Mouse (Mus musculus) Patski (cell line): ENCODE measurements around the gene Ufsp1. TPM values are rescaled to one million over a fixed set of nuclear protein-coding genes. Genes with fewer than 3 reads are reported as not detected.

Experiments used
- ATAC-seq: fragments of 100-300 bp; one replicate; pipeline ENCODE4 v1.8.0; 2021
- CTCF ChIA-PET: fragments of 350-600 bp; sonication (Branson Sonifier 250); formaldehyde crosslinking; loops from one replicate; lab custom pipeline; 2022; ENCODE audit warnings: inconsistent platforms; lab: Charles Lee
- POLR2A ChIA-PET: fragments of 350-600 bp; sonication (Branson Sonifier 250); formaldehyde crosslinking; loops from one replicate; lab custom pipeline; 2022; ENCODE audit warnings: antibody characterized with exemption, inconsistent platforms; lab: Charles Lee
- DNase-seq: peaks from one replicate; pipeline ENCODE4 v3.0.0-alpha.2; 2011; ENCODE audit warnings: low read depth, low spot score
- H3K27me3 ChIP-seq: fragments of 371-371 bp; one replicate; pipeline ENCODE4 v1.5.1; 2021
- CTCF ChIP-seq: fragments of 100-300 bp; IDR thresholded peaks from one replicate; pipeline ENCODE4 v1.5.1; 2021
- in situ Hi-C: fragments of 300-500 bp; cut with MboI; formaldehyde crosslinking; loops from 3 replicates; pipeline ENCODE4 v1.11.1; 2018; ENCODE audit warnings: low pct_unique_long_range_greater_than_20kb, mixed read lengths
- polyA plus RNA-seq: library from polyadenylated mRNA; unstranded; gene quantifications from one replicate; pipeline ENCODE4 v1.2.3, GENCODE M21; 2021

The Ufsp1 gene
- polyA plus RNA-seq, 1 experiment from 2014 or later, result 13.0 TPM

DNA sequence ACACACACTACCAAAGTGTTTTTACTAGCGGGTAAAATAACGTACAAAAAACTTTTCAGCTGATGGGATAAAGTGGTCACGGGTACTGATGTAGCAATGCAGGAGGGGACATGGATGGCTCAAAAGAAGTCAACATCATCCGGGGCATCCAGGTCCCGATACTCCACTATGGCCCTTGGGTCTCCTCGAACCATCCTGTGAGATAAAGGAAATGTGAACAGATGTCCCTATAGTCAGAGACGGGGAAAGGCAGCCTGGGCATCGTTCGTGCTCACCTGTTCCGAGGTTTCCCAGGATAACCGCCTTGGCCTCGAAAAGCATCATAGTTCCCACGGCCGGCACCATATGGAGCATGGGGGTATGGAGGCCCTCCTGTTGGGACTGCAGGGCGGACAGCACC is 1.3 kb downstream of the Ufsp1 start:
- ChIA-PET CTCF (interaction anchor here (1.3 to 1.8 kb wide), 2 partner anchors 9 to 206 kb away, joined by 3 to 7 read pairs; no protein-coding TSS in a partner anchor), POLR2A (interaction anchor here (4.7 kb wide), 1 partner anchor 9 kb away, joined by 34 read pairs; the partner anchor contains the start of gene Srrt)
- DNase-seq, result no peak
- no peak for ATAC-seq
- in situ Hi-C loops, result no loop called here
- no peaks in the 10 kb centered on the region for H3K27me3 ChIP-seq
- TF ChIP-seq CTCF, result no peak

DNA sequence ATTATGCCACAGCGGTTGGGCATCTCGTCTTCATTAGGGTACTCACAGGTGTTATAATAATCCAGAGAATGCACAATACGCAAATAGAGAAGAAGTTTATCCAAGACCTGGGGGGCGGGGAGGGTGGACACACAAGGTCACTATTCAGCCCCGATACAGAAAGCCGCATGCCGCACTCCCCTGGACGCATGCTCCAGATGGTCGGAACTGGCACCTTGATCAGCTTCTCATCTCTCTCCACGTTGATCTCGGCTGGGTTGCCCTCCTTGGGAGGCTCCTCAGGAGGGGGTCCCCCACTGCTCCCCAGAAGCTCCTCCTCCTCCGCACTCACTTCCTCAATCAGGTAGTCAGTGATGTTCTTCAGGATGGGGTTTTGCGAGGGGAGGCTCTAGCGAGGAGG is 2.7 kb downstream of the Ufsp1 start:
- in situ Hi-C loops, result no loop called here
- no peak for ATAC-seq
- no peak for TF ChIP-seq CTCF
- no peaks in the 10 kb centered on the region for H3K27me3 ChIP-seq
- ChIA-PET CTCF (no interaction called here), POLR2A (interaction anchor here (1.3 to 4.7 kb wide), 2 partner anchors 8 to 9 kb away, joined by 4 to 34 read pairs; partner anchors contain the start of gene Srrt)
- no peak for DNase-seq

DNA sequence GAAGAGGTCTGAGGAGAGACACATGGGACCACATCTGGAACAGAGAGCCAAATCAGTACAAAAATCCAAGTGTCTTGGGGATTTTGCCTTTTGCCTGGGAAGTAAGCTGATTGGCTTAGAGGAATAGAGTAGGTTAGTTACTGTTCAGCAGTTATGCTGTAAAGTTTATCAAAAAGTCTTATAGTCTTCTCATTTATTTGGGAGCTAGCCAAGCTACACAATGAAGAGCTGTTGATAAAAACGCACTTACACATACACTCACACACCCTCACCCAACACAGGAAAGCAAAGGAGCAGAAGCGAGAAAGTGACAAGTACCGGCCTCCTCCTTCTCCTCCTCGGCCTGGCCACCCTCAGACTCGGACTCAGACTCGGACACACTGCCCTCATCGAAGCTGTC is 4.8 kb downstream of the Ufsp1 start:
- CTCF ChIA-PET, result no interaction called here
- POLR2A ChIA-PET, result no interaction called here
- ATAC-seq (no peak), DNase-seq (no peak)
- in situ Hi-C loops, result no loop called here
- no peaks in the 10 kb centered on the region for H3K27me3 ChIP-seq
- no peak for TF ChIP-seq CTCF

DNA sequence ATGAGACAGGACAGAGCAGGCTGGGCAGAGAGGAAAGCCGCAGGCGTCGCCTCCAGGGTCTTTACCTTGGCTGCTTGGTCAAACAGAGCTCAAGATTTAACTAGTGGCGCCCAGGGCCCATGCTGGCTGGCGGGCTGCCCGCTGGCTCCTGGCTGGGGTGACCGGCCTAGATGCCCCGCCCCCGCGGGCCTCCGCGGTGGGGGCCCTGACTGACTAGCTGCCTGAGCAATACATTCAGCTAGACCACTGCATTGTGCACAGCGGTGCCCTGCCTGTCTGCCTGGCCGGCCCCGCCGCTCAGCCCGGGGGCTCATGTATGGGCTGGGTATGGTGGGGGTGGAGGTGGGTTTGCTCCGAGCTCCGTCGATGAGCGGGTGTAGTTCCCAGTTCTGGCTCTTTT is 6.8 kb downstream of the Ufsp1 start:
- H3K27me3 ChIP-seq, result no peaks in the 10 kb centered on the region
- CTCF ChIA-PET, result no interaction called here
- POLR2A ChIA-PET, result no interaction called here
- ATAC-seq (no peak), DNase-seq (no peak)
- in situ Hi-C loops, result no loop called here
- no peak for TF ChIP-seq CTCF

DNA sequence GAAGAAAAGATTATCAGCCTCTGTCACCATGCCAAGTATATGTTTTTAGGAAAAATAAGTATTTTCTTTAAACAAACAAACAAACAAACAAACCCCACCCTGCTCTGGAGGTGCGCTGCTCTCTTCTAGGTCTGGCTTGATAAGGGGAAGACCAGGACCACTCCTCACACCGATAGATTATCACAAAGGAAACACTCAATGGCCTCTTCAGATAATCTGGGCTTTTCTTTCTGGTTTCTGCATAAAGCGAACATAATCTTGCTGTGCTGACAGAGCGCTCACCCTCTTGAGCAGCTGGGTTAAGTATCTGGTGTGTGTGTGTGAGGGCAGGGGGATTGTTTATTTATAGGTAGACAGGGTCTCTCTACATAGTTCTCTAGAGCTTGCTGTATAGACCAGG is 9.2 kb downstream of the Ufsp1 start:
- POLR2A ChIA-PET, result interaction anchor here (1.7 to 5.3 kb wide), 2 partner anchors 9 to 10 kb away, joined by 5 to 34 read pairs; partner anchors contain the start of genes Trip6 and Ufsp1
- DNase-seq (no peak), ATAC-seq (no peak)
- no peak for TF ChIP-seq CTCF
- in situ Hi-C loops, result no loop called here
- CTCF ChIA-PET, result interaction anchor here (0.7 kb wide), 1 partner anchor 223 kb away, joined by 4 read pairs; no protein-coding TSS in a partner anchor
- no peaks in the 10 kb centered on the region for H3K27me3 ChIP-seq

DNA sequence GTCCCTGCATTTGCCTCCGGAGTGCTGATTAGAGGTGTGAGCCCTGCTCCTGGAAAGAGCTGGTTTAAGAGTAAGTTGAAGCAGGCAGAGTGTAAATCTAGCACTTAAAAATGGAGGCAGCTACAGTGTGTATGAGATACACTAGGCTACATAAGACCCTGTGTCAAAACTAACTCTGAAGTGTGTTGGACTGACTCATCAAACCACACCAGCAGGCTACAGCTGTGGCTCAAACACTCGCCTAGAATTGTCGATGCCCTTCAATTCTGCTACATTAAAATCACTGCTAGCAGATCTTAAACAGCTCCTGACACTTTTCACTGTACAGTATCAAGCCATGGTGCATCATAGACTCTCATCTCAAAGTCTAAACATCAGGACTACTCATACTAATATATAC is 9.7 kb downstream of the Ufsp1 start:
- no peak for TF ChIP-seq CTCF
- no peak for DNase-seq
- H3K27me3 ChIP-seq, result no peaks in the 10 kb centered on the region
- ChIA-PET CTCF (interaction anchor here (1.9 kb wide), 1 partner anchor 9 kb away, joined by 7 read pairs; no protein-coding TSS in a partner anchor), POLR2A (interaction anchor here (1.7 to 5.3 kb wide), 3 partner anchors 10 to 29 kb away, joined by 5 to 34 read pairs (median 6); partner anchors contain the start of genes Slc12a9, Trip6 and Ufsp1)
- no peak for ATAC-seq
- in situ Hi-C loops, result no loop called here

DNA sequence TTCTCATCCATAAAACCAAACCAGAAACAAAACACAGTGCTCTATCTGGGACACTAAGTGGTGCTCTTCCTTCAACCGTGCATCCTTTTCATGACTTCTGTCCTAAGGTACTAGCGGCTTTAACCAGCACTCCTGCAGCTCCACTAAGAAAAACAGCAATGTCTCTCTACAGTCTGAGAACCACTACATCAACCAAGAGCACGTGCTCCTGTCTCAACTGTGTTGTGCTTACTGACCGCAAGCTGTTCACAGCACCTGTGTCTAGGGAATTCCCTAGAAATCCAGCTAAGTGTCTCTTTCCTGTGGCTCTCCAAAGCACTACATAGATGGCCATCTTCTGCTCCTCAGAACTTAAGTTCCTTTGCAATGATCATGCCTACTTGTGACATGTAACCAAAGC is 10.4 kb downstream of the Ufsp1 start:
- ChIA-PET CTCF (interaction anchor here (1.9 kb wide), 1 partner anchor 9 kb away, joined by 7 read pairs; no protein-coding TSS in a partner anchor), POLR2A (interaction anchor here (1.7 to 5.3 kb wide), 3 partner anchors 9 to 28 kb away, joined by 5 to 34 read pairs (median 6); partner anchors contain the start of genes Slc12a9, Trip6 and Ufsp1)
- no peak for TF ChIP-seq CTCF
- DNase-seq, result no peak
- H3K27me3 ChIP-seq, result no peaks in the 10 kb centered on the region
- in situ Hi-C loops, result no loop called here
- no peak for ATAC-seq

DNA sequence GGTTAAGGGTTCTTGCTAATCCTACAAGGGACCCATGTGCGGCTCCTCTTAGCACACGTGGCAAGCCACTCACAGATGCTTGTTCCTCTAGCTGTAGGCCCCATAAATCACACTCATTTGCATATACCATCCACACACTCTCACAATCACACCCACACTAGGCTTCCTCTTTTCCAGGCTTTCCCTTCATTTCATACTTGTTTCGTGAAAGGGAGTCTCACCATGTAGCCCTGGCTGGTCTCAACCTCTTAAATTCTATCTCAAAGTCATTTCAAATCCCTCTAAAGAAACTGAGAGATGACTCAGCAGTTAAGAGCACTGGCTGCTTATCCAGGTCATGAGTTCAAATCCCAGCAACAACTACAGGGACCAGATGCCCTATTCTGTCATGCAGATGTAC is 11.4 kb downstream of the Ufsp1 start:
- ChIA-PET CTCF (interaction anchor here (1.9 kb wide), 1 partner anchor 10 kb away, joined by 7 read pairs; no protein-coding TSS in a partner anchor), POLR2A (interaction anchor here (0.8 to 5.3 kb wide), 4 partner anchors 8 to 198 kb away, joined by 3 to 34 read pairs (median 5); partner anchors contain the start of genes Slc12a9 and Ufsp1)
- TF ChIP-seq CTCF, result no peak
- DNase-seq, result no peak
- H3K27me3 ChIP-seq, result no peaks in the 10 kb centered on the region
- in situ Hi-C loops, result no loop called here
- ATAC-seq, result no peak

DNA sequence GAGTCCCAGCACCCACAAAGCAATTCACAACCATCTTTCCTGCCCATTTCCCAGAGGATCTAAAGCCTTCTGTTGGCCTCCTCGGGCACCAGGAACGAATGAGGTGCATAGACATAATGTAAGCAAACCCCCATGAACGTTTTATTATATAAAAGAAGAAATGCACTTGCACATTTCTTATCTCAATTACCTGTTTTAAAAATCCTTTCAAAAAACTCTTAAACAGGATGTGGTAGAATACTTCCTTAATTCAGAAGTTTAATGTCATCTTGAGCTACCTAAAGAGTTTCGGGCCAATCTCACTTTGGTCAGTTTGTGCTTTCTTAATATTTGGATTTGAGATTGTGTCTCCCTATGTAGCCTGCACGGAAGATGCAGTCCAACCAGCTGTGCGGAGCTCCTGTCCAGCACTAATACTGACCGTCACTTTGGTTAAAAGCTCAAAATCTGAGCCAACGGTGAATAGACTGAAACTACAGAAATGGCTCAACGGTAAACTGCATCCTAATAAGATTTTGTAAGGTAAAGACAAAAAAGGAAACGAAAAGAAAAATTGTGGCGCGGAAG is 12.1 kb downstream of the Ufsp1 start:
- H3K27me3 ChIP-seq, result no peaks in the 10 kb centered on the region
- POLR2A ChIA-PET, result interaction anchor here (0.8 to 5.3 kb wide), 4 partner anchors 9 to 197 kb away, joined by 3 to 34 read pairs (median 4); partner anchors contain the start of gene Ufsp1
- CTCF ChIA-PET, result no interaction called here
- in situ Hi-C loops, result no loop called here
- DNase-seq, result no peak
- no peak for ATAC-seq
- no peak for TF ChIP-seq CTCF

DNA sequence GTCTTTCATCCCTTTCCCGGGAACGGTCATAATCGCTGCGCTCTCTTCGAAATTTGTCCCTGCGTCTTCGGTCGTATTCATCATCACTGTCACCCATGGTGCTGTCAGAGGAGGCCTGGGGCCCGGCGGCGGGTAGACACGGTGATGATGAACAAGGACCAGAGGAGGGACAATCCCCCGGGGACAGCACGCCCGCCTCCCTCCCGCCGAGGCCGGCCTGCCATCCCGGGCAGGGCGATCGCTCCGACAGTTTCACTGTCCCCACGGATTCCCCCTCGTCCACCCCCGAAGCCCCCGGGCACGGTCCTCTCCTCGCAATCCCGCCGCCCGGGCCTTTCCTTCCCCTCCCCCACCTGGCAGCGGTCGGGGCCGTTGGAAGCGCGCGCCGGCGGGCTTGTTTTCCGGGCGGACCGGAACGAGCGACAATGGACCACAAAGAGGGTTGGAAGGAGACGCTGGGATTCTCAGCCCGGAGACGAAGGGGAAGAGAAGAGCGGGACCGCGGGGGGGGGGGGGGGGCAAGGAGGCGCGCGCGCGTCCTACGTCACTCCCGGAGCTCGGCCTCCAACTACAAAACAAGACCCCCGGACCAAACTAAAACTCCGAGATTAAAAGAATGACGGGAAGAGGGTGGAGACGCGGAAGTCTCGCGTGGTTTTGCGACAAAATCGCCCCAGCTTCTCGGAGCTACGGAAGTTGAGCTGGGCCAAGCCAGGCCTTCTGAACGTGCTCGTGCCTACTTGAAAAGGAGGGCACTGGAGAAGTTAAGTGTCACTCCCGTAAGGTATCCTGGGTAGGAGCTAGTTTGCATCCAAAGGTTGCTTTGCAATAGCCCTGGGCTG is 12.9 kb downstream of the Ufsp1 start, which contains the start of gene Srrt:
Srrt (minus strand) TSS at position 604 of the 842 bp plus-strand sequence.
- peak; percentile 86 for DNase-seq
- no peak for TF ChIP-seq CTCF
- H3K27me3 ChIP-seq, result no peaks in the 10 kb centered on the region
- in situ Hi-C loops, result no loop called here
- ChIA-PET POLR2A (interaction anchor here (1.0 to 5.3 kb wide), 3 partner anchors 13 to 196 kb away, joined by 3 to 34 read pairs (median 3); partner anchors contain the start of gene Ufsp1), CTCF (interaction anchor here (0.9 to 1.4 kb wide), 2 partner anchors 26 to 195 kb away, joined by 3 to 4 read pairs; partner anchors contain the start of genes Pop7 and Slc12a9)
- ATAC-seq, result peak; percentile 41
